Mouse (Mus musculus) ES-Bruce4 (cell line): Measurements from ENCODE around the gene Mtus2. TPM values are rescaled to one million over a fixed set of nuclear protein-coding genes. Genes with fewer than 3 reads are reported as not detected.

Source experiments
- H3K27ac ChIP-seq: 2 replicates; pipeline ENCODE4 v1.5.1; 2012; ENCODE audit warnings: low read length, inconsistent platforms; ENCODE audit not compliant: insufficient read depth
- H3K27me3 ChIP-seq: 2 replicates; pipeline ENCODE4 v1.6.1; 2012; ENCODE audit warnings: mild to moderate bottlenecking, low read length, inconsistent platforms; ENCODE audit not compliant: control insufficient read depth, poor library complexity, insufficient read depth, severe bottlenecking
- H3K36me3 ChIP-seq: 2 replicates; pipeline ENCODE4 v1.6.1; 2012; ENCODE audit warnings: inconsistent platforms, mild to moderate bottlenecking, low read length, moderate library complexity; ENCODE audit not compliant: control insufficient read depth, poor library complexity, insufficient read depth, severe bottlenecking
- H3K4me1 ChIP-seq: one replicate; pipeline ENCODE4 v1.8.1; 2011; ENCODE audit warnings: low read length; ENCODE audit not compliant: control insufficient read depth, insufficient read depth
- H3K4me3 ChIP-seq: 2 replicates; pipeline ENCODE4 v1.5.1; 2011; ENCODE audit warnings: low read depth, mild to moderate bottlenecking, low read length
- H3K9ac ChIP-seq: 2 replicates; pipeline ENCODE4 v1.6.1; 2012; ENCODE audit warnings: low read depth, mild to moderate bottlenecking, inconsistent platforms; ENCODE audit not compliant: poor library complexity, severe bottlenecking
- H3K9me3 ChIP-seq: replicated peaks from 2 replicates; pipeline ENCODE4 v1.6.1; 2012; ENCODE audit warnings: mild to moderate bottlenecking, low read length, inconsistent platforms; ENCODE audit not compliant: control insufficient read depth, poor library complexity, insufficient read depth, severe bottlenecking
- CTCF ChIP-seq: IDR thresholded peaks from one replicate; pipeline ENCODE4 v1.8.1; 2011; ENCODE audit warnings: low read depth, low read length
- EP300 ChIP-seq: IDR thresholded peaks from 2 replicates; pipeline ENCODE4 v1.6.1; 2011; ENCODE audit warnings: low read depth, low read length; ENCODE audit not compliant: insufficient read depth
- POLR2A ChIP-seq: IDR thresholded peaks from one replicate; pipeline ENCODE4 v1.8.1; 2011; ENCODE audit warnings: low read length; ENCODE audit not compliant: insufficient read depth
- polyA plus RNA-seq: library from polyadenylated mRNA; stranded (reverse); fragments of >200 nt; gene quantifications from 2 replicates; pipeline ENCODE4 v1.2.4, GENCODE M21; 2011; ENCODE audit warnings: low read depth; ENCODE audit not compliant: missing spikeins, insufficient read depth, insufficient read length

The Mtus2 gene
- polyA plus RNA-seq, 1 experiment = 2.4 TPM

- no peak overlapping the region for H3K9ac ChIP-seq
- peaks cover 8% of the 10 kb centered on the region; the same call in 1 of the 2 replicates for H3K36me3 ChIP-seq
- TF ChIP-seq POLR2A (no peak), EP300 (no peak), CTCF (no peak)
- no peak overlapping the region for H3K4me3 ChIP-seq
- H3K27ac ChIP-seq = no peak overlapping the region
- H3K27me3 ChIP-seq = no peaks in the 10 kb centered on the region
- H3K9me3 ChIP-seq = no peaks in the 10 kb centered on the region
- peaks cover under 1% of the 10 kb centered on the region for H3K4me1 ChIP-seq
These were observed 400.0 kb downstream of the Mtus2 start for GRCm38 (mm10) chr5:148357168-148357567.

DNA sequence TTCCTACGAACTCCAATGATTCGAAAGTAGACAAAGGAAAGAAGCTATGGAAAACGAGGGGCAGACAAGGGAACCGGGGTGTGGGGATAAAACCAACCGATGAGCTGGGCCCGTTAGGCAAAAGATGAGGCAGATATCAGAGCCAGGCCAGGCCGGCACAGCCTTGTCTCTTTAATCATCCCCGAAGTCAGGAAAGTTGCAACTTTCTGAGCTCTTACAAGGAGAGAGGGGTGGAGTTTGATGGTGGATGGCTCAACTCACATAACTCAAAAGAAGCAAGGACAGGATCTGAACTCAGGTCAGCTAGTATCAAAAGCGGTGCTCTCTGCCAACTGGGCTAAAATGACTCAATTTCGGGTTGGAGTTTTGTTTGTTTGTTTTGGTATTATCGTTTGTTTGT lies 402.0 kb downstream of the Mtus2 start:
- Histone ChIP-seq H3K36me3 (peaks cover 6% of the 10 kb centered on the region; the same call in 1 of the 2 replicates), H3K27me3 (no peaks in the 10 kb centered on the region), H3K27ac (no peak overlapping the region), H3K4me3 (no peak overlapping the region), H3K4me1 (peaks cover 3% of the 10 kb centered on the region), H3K9ac (no peak overlapping the region), H3K9me3 (no peaks in the 10 kb centered on the region)
- TF ChIP-seq EP300 (no peak), CTCF (no peak), POLR2A (no peak)

GRCm38 (mm10) chr5:148360922-148361758 lies 404.0 kb downstream of the Mtus2 start:
- no peak overlapping the region for H3K27ac ChIP-seq
- H3K9ac ChIP-seq = no peak overlapping the region
- H3K4me1 ChIP-seq = peaks cover 5% of the 10 kb centered on the region
- no peak overlapping the region for H3K4me3 ChIP-seq
- no peaks in the 10 kb centered on the region for H3K27me3 ChIP-seq
- no peak for TF ChIP-seq EP300
- no peak for TF ChIP-seq POLR2A
- TF ChIP-seq CTCF = no peak
- no peaks in the 10 kb centered on the region for H3K9me3 ChIP-seq
- H3K36me3 ChIP-seq = 0 out of 2 replicates have a peak, but pooled peaks cover 3% of the 10 kb centered on the region

DNA sequence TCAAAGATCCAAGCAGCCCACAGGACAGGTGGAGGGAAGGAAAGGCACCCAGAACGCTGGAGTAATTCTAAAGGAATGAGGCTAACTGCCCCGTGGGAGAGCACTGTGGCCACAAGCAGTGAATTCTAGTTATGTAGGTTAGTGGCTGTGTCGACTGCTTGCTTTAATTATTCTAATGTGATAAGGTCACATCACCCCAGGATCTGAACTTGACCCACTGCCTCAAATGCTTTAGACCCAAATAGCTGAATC lies 404.6 kb downstream of the Mtus2 start:
- Histone ChIP-seq H3K36me3 (0 out of 2 replicates have a peak, but pooled peaks cover 3% of the 10 kb centered on the region), H3K4me3 (no peak overlapping the region), H3K9me3 (no peaks in the 10 kb centered on the region), H3K4me1 (peaks cover 7% of the 10 kb centered on the region), H3K9ac (no peak overlapping the region), H3K27me3 (no peaks in the 10 kb centered on the region), H3K27ac (no peak overlapping the region)
- TF ChIP-seq POLR2A (no peak), EP300 (no peak), CTCF (no peak)

DNA sequence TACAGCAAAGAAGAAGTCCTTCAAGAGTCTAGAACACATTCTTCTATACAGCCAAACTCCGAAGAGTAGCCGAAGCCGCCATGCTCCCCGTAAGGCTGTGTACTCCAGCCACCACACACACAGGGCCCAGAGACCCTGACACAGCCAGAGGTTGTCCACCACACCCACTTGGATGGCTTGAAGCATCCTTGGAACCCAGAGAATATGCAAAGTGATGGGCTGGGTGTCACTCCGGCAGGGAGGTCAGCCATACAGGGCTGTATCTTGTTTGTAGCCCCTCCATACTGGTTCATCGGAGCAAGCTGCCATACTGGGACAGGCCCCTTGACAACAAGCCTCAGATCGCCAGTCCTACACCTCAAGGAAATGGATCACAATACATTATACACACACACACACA lies 405.2 kb downstream of the Mtus2 start:
- H3K27ac ChIP-seq = no peak overlapping the region
- H3K9me3 ChIP-seq = no peaks in the 10 kb centered on the region
- H3K36me3 ChIP-seq = 0 out of 2 replicates have a peak, but pooled peaks cover 3% of the 10 kb centered on the region
- H3K9ac ChIP-seq = no peak overlapping the region
- no peaks in the 10 kb centered on the region for H3K27me3 ChIP-seq
- no peak for TF ChIP-seq CTCF
- no peak overlapping the region for H3K4me3 ChIP-seq
- peaks cover 7% of the 10 kb centered on the region for H3K4me1 ChIP-seq

- Histone ChIP-seq H3K4me3 (no peak overlapping the region), H3K4me1 (peaks cover 7% of the 10 kb centered on the region), H3K27ac (no peak overlapping the region), H3K9ac (no peak overlapping the region), H3K27me3 (no peaks in the 10 kb centered on the region), H3K9me3 (no peaks in the 10 kb centered on the region), H3K36me3 (0 out of 2 replicates have a peak, but pooled peaks cover 3% of the 10 kb centered on the region)
- TF ChIP-seq CTCF (no peak), EP300 (no peak), POLR2A (no peak)
These were observed 406.5 kb downstream of the Mtus2 start for GRCm38 (mm10) chr5:148363441-148364113.

Other genes starting within 250 kb of the Mtus2 start
- 23.4 and 25.8 TPM in 2 replicates for gene Flt1, start 231.3 kb upstream of the Mtus2 start, polyA plus RNA-seq
- 249 and 270 TPM in 2 replicates for gene Pomp, start 96.9 kb upstream of the Mtus2 start, polyA plus RNA-seq
- 2.5 and 3.9 TPM in 2 replicates for gene Slc46a3, start 62.5 kb upstream of the Mtus2 start, polyA plus RNA-seq